Mouse (Mus musculus) cerebellum, adult 18-20 months (tissue): Measurements from ENCODE around the gene Tada1.

Experiments used
- DNase-seq, 2 experiments: peaks; one replicate each; pipeline ENCODE4 v3.0.0; 2021

The Tada1 gene

GRCm38 (mm10) chr1:166385431-166385830 is 6.5 kb downstream of the Tada1 start:
- DNase-seq, result peak in 1 of 2 experiments; percentile 1

GRCm38 (mm10) chr1:166388511-166388910 is 9.6 kb downstream of the Tada1 start:
- DNase-seq, result peak in 1 of 2 experiments; percentile 0

DNA sequence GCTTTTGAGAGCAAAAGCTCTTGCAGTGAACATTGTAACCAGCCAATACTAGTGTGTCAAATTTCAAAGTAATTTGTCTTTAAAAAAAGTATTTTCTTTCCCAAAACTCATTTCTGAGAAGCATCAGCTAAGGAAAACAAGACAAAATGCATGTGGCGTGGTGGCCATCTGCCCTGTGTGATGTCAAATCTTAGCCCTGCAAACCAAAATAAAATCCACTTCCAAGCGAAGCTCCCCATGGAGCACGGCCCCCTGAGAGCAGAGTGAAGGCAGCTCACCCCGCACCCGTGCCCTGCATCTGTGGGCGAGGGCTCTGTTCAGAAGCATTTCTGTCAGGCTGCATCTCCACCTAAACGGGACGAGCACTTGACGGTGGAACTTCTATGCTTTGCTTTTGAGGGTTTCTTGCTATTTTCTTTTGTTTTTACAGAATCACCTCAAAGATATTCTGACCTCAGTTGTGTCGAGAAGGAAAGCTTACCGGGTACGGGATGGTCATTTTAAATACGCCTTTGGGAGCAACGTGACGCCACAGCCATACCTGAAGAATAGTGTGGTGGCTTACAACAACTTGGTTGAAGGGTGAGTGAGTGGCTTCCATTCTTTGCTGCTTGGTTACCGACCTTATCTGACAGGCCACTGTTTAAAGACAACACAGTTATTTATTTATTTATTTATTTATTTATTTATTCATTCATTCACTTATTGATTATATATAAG is 10.7 kb downstream of the Tada1 start:
- peak in 1 of 2 experiments; percentile 1 for DNase-seq

DNA sequence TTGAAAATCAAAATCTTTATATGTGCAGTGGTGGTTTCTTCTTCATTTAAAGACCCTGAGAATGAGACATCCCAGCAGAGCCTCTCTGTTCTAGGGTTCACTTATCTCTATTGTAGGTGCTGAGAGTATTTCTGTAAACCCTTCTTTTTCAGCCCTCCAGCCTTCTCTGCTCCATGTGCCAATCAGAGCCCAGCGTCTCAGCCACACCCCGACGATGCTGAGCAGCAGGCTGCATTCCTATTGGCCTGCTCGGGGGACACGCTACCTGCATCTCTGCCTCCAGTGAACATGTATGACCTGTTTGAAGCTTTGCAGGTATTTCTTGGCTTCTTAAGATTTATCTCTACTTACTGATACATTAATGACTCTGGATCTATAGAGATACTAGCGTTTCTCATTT is 12.8 kb downstream of the Tada1 start:
- no peak for DNase-seq

GRCm38 (mm10) chr1:166394770-166395169 is 15.9 kb downstream of the Tada1 start:
- no peak for DNase-seq

- no peak for DNase-seq
Measured at GRCm38 (mm10) chr1:166395661-166396060, 16.8 kb downstream of the Tada1 start.

DNA sequence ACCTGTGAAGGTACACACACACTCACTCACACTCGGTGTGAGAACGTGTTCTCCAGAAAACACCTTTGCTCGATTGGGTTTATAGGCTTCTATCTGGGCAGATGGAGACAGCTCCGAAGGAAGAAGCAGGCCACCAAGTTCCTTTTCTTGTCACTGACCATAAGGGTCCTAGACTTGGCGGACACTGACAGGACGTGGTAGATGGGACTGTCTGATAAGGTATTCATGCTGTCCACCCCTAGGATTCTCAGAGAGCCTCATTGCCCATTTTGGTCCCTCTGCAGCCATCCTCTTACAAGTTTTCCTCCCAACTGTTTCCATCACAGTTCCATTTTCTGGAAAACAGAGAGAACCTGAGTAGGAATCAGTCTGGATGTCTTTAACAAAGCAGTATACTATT is 17.5 kb downstream of the Tada1 start:
- DNase-seq, result no peak

GRCm38 (mm10) chr1:166401455-166401854 is 22.6 kb downstream of the Tada1 start:
- peak; percentile 71 to 72 for DNase-seq

GRCm38 (mm10) chr1:166402003-166402402 is 23.1 kb downstream of the Tada1 start:
- no peak for DNase-seq

- DNase-seq, result no peak
Measured at GRCm38 (mm10) chr1:166403846-166404245, 24.9 kb downstream of the Tada1 start.

GRCm38 (mm10) chr1:166409177-166409700 is 30.3 kb downstream of the Tada1 start:
- peak in 1 of 2 experiments; percentile 57 for DNase-seq

DNA sequence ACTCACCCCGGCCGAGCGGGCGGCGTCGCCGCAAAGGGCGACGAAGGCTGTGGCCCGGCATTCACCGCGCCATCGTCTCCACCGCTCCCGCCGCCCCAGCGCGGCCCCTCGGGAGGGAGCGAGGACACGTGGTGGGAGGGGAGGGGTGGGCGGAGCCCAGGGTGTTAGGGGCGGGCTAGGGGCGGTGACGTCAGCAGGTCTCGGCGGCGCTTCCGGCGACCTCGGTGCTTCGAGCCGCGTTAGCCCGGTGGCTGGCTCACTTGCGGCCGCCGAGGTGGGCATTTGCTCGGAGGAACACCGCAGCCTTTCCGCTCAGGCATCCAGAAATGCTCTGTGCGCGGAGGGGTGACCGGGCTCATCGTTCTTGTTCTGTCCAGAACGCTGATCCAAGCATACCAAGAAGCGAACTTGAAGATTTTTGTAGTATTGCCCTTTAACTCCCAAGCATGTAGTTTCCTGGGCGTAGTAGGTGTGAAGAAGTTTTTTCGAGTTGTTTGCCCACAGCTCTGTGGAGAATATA is 30.9 kb downstream of the Tada1 start, which contains the start of gene Pogk:
Gene Pogk (minus strand): TSS at position 163 of the 520 bp plus-strand sequence.
- peak; percentile 79 to 84 for DNase-seq

DNA sequence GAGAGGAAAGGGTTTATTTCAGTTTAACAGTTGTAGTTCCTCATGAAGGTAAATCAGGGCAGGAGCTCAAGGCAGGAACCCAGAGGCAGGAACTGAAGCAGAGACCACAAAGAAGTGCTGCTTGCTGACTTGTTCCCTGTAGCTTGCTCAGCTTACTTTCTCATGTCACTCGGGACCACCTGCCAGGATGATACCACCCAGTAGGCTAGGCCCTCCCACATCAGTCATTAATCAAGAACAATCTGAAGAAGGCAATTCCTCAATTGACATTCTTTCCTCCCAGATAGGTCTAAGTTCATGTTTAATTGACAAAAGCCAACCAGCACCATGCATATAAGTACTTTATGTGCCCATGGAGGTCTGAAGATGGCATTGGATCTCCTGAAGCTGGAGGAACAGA is 32.6 kb downstream of the Tada1 start:
- no peak for DNase-seq

DNA sequence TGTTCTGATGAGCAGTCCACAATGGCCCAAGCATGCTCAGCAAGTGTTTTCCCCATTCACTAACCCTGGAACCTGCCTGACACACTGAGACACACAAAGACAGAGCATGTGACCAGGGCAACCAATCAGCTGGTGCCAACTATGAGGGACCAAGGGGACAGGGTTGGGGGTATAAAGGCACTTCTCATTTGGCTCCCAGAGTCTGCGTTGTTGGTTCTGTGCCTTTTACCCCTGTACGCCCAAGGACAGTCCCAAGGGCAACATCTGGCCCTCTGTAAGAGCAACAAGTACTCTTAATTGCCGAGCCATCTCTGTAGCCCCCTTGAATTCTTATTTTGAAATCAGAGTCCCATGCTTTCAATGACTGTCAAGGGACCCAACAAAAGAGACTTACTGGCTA is 33.4 kb downstream of the Tada1 start:
- DNase-seq, result no peak

- no peak for DNase-seq
Measured at GRCm38 (mm10) chr1:166429053-166429452, 50.2 kb downstream of the Tada1 start.

DNA sequence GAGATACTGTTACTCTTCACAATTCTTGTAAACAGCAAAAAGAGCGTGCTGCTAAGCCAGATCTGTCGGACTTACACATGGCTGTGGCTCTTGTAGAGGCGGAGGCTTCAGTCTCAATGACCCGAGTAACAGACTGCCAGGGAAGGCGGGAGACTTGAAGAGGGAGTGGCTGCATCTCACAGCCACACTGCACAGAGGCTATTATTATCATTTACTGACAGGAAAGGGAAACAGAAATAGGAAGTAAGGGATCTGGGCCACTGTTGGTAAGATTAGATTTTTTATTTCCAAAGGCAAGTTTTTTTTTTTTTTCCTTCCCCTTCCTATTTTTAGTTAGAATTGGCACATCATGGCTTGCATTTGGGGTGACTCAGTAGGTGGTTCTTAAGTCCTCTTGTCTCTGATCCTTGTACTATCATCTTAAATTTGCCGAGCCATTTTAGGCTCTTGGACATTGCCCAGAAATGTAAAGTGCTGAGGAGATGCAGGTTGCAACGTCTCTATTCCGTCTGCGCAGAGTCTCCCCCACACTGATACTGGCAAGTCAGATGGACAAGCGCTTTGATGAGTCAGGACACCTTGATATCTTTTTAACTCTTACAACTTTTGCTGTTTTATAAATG is 51.0 kb downstream of the Tada1 start:
- DNase-seq, result no peak

DNA sequence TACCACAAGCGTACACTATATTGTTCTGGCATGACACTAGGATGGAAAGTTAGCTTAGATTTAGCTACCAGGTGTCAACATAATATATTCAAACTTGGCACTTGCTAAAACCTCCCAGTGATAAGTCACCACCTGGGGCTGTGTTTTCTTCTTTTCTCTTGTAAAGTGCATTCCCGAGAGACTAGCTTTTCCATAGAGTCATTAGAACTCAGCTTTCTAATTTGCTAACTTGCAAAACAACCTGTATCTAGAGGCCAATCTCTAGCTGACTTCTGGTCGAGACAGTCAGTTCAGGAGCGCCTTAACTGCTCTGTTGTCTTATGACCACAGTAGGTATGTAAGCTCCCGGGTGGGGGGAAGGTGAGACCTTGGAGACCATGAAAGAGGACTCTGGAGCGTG is 60.5 kb downstream of the Tada1 start:
- DNase-seq, result no peak

DNA sequence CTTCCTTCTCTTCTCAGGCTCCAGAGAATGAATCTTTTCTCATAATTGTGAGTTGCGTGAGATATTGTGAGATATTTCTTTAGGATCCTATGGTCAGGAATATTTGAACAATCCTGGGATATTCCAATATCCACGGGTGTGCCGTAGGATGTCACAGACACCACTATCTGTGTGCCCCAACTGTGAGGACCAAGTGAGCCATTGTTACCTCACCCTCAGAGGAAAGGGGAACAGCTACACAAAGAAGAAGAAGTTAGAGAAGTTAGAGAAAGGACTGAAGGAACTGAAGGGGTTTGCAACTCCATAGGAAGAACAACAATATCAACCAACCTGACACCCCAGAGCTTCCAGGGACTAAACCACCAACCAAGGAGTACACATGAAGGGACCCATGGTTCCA is 63.1 kb downstream of the Tada1 start:
- no peak for DNase-seq
